Mouse (Mus musculus) thymus, postnatal 25 days (tissue): ENCODE data around the gene Hs3st3b1.

ENCODE experiments used
- DNase-seq: peaks from one replicate; pipeline ENCODE4 v3.0.0; 2022

Hs3st3b1 gene

DNA sequence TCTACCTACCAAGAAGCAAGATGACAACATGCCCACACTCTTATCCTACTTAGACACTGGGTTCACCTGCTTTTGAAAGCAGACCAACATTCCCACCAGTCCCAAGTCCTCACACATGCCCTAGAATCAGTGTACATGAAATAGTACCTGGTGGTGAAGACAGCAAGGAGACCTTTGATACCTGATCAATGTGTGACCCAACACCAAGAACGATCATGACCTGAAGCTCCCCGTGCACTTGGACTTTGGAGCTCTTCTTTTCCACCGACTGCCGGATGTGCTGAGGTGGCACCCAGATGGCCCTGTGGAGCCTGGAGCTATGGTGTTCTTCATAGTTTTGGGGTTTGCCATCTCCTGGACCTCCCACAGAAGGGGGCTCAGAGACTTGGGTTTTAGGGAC is 43.5 kb downstream of the Hs3st3b1 start:
- no peak for DNase-seq

DNA sequence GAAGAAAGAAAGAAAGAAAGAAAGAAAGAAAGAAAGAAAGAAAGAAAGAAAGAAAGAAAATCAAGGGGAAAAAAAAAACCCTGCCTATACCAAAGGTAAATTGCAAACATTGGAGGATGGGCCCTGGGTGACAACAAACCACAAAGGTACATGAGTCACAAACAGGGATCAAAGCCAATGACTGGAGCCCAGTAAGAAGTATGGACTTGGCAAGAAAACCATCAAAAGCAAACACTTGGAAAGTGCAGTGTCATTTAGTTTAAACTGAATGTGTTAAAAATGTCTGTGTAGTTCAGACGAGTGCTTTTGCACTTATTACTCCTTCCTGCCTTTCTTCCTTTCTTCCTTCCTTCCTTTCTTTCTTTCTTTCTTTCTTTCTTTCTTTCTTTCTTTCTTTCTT is 59.3 kb downstream of the Hs3st3b1 start:
- DNase-seq: no peak

DNA sequence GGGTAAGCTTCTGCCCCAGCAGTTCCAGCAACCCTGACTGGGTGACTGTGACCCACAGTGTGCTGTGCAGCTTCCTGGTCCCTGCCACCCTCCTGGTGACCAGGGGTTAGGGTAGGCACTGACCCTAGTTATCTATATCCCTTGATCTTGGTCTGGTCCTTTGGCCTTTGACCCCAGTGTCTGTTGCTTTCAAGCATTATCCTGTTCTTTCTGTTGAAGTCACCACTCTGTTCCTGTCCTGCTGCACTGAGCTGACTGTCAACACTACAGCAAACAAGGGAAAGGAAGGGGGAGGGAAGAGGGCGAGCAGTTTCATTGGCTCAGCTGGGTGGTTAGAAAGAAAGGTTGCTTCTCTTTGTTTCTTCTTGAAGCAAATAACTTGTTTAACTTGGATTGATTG is 60.1 kb downstream of the Hs3st3b1 start:
- DNase-seq: no peak

DNA sequence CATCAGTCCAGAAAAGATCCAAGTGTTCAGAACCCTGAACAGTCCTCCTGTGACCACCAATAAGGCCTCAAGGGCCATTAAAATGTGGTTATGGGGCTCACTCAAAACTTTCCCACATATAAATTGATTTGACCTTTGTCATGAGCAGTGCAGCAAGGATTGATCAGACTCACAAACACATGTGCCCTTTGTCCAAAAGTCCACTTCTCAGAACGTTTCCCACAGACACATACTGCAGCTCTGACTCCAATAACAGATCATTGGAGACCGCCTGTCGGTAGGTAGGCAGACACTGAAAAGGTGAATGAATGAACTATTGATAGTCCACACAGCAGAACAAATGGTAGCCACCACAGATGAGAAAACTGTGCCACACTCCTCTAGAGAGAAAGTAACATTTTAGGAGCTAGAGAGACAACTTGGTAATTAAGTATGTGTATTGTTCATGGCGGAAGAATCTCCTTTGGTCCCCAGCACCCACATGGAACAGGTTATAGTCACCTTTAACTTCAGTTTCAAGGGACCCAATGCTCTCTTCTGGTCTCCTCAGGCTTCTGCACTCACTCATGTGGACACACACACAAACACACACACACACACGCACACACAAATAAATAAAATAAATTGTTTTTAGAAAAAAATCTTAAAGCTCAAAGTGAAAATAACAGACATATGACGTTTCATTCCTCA is 70.9 kb downstream of the Hs3st3b1 start:
- no peak for DNase-seq

DNA sequence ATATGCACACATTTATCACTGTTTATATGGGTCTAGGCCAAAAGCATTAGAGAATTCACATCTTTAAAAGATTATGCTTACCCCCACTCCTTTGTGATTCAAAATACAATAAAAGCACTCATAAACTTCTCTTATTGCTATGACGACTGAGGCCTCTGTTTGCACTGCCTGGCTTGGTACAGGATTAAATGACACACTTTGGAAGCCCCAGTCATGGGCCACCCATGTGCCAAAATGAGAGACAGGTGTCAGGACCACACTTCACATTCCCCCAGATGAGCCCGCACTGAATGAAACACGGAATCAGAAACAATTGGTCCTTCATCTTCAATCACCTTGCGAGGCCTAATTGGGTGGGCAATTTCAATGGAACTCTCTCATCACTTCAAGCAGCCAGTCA is 71.8 kb downstream of the Hs3st3b1 start:
- DNase-seq: no peak

DNA sequence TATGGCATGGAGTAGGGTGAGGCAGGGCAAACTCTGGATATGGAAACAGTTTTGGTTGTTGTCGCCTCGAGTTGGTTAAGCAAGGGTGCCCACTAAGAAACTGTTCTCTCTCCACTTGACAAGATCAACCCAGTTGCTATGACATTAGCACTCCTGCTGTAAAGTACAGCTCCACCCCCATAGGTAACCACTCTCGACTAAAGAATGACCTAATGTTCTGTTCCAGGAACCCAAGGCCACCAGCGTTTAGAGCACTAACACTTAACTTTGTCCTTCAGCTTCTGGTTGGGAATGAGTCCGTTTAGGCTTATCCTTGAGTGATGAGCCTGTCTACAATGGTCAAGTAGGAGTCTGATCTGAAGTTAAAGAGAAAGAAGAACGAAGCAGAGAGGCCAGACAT is 76.7 kb downstream of the Hs3st3b1 start:
- no peak for DNase-seq

DNA sequence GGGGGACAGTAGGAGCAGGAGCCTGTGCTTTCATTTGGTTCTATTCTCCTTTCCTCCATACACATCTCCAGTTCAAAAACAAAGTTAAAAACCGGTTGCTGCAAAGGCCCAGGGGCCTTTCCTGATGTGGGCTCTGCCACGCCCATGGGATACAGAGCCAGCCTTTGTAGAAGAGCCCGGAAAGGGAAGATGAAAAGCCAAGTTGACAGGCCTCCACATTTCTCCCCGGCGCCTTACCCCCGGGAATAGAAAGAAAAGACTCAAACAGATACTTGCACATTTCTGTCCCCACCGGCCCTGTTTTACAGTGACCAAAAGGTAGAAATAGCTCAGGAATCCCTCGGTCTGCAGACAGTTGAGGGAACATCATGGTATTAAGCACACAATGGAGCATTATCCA is 77.4 kb downstream of the Hs3st3b1 start:
- DNase-seq: no peak

DNA sequence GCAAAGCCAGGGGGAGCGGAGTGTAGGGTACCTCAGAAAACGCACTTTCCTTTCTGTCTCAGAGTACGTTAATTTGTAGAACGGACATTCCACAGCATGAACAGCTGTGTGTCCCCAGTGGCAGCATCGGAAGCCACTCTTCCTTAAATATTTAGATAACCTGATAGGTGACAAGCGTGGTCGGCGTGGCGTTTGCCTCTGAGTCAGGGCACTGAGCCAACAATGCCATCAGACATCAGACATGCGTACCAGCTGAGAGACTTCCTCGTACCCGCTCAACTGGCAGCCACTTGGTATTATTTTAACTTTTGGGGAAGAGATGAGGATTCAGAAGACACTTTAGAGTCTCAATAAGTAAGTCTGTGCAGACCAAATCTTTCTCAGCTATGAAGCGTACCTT is 84.6 kb downstream of the Hs3st3b1 start:
- DNase-seq: no peak
